Mouse (Mus musculus) brain, embryonic 14.5 days (tissue): ENCODE measurements at regions not wholly inside any gene's neighbourhood (a gene's known extent, or its start where the extent isn't known, plus 50 kb on each side); places are given as distances from the start of the nearest gene placed in this dataset.

ENCODE experiments used
- DNase-seq: peaks from one replicate; pipeline ENCODE4 v3.0.0-alpha.2; 2011; ENCODE audit warnings: low read depth
- CTCF ChIP-seq: fragments of 200-500 bp; IDR thresholded peaks from 2 replicates; pipeline ENCODE4 v1.5.1; 2012; ENCODE audit warnings: inconsistent platforms, mild to moderate bottlenecking, moderate library complexity, borderline replicate concordance; ENCODE audit not compliant: insufficient read depth, insufficient read length; ENCODE audit errors: extremely low read depth
- POLR2A ChIP-seq: fragments of 200-500 bp; IDR thresholded peaks from 2 replicates; pipeline ENCODE4 v1.6.1; 2012; ENCODE audit warnings: mild to moderate bottlenecking, inconsistent platforms, borderline replicate concordance; ENCODE audit not compliant: poor library complexity, insufficient read depth, insufficient read length, severe bottlenecking; ENCODE audit errors: extremely low read depth

GRCm38 (mm10) chr5:56122130-56122529, 1595.6 kb upstream of the Pcdh7 start:
- no peak for TF ChIP-seq CTCF
- TF ChIP-seq POLR2A: no peak
- no peak for DNase-seq

GRCm38 (mm10) chr5:56141616-56142015, 1576.2 kb upstream of the Pcdh7 start:
- TF ChIP-seq POLR2A: no peak
- TF ChIP-seq CTCF: no peak
- peak; percentile 78 for DNase-seq
